Mouse (Mus musculus) myocyte (in vitro differentiated cells): ENCODE results near the gene Acss2. TPM values are rescaled to one million over a fixed set of nuclear protein-coding genes. Genes with fewer than 3 reads are reported as not detected.

ENCODE experiments used
- H3K27me3 ChIP-seq: one replicate; pipeline ENCODE4 v1.6.1; 2011; ENCODE audit not compliant: control insufficient read depth, insufficient read depth, insufficient read length
- H3K36me3 ChIP-seq: one replicate; pipeline ENCODE4 v1.6.1; 2011; ENCODE audit not compliant: control insufficient read depth, insufficient read depth
- H3K4me2 ChIP-seq: one replicate; pipeline ENCODE4 v1.6.1; 2011; ENCODE audit warnings: low read depth, control low read depth
- H3K4me3 ChIP-seq: one replicate; pipeline ENCODE4 v1.5.1; 2011; ENCODE audit warnings: mild to moderate bottlenecking, control low read depth, moderate library complexity
- H3K79me2 ChIP-seq: one replicate; pipeline ENCODE4 v1.6.1; 2011; ENCODE audit not compliant: control insufficient read depth, insufficient read depth
- H3ac ChIP-seq: one replicate; pipeline ENCODE4 v1.6.1; 2011; ENCODE audit not compliant: control insufficient read depth, insufficient read length
- CEBPB ChIP-seq: IDR thresholded peaks from 2 replicates; pipeline ENCODE4 v1.6.1; 2011; ENCODE audit warnings: mild to moderate bottlenecking, moderate library complexity; ENCODE audit not compliant: poor library complexity, insufficient read depth, severe bottlenecking
- E2F4 ChIP-seq: IDR thresholded peaks from one replicate; pipeline ENCODE4 v1.6.1; 2011; ENCODE audit warnings: mild to moderate bottlenecking, control low read depth, moderate library complexity; ENCODE audit not compliant: insufficient read depth
- MAX ChIP-seq: IDR thresholded peaks from one replicate; pipeline ENCODE4 v1.6.1; 2011; ENCODE audit warnings: low read depth, mild to moderate bottlenecking, control low read depth
- MYOD1 ChIP-seq, 3 experiments: IDR thresholded peaks; one replicate each; pipeline ENCODE4 v1.6.1; 2011; ENCODE audit warnings: control low read depth in 2 of 3, low read depth in 2 of 3, mild to moderate bottlenecking in 2 of 3, moderate library complexity in 1 of 3; ENCODE audit not compliant: insufficient read length in 2 of 3, control insufficient read depth in 1 of 3
- MYOG ChIP-seq, 3 experiments: IDR thresholded peaks; one replicate each; pipeline ENCODE4 v1.6.1; 2011; ENCODE audit warnings: control low read depth in 2 of 3, low read depth in 2 of 3, mild to moderate bottlenecking in 2 of 3; ENCODE audit not compliant: insufficient read length in 2 of 3, control insufficient read depth in 1 of 3, insufficient read depth in 1 of 3
- POLR2A ChIP-seq: IDR thresholded peaks from one replicate; pipeline ENCODE4 v1.6.1; 2011; ENCODE audit warnings: low read depth, mild to moderate bottlenecking, control low read depth, moderate library complexity; ENCODE audit not compliant: insufficient read length
- POLR2AphosphoS2 ChIP-seq: IDR thresholded peaks from one replicate; pipeline ENCODE4 v1.6.1; 2011; ENCODE audit warnings: low read depth, control low read depth; ENCODE audit not compliant: insufficient read length
- REST ChIP-seq: IDR thresholded peaks from one replicate; pipeline ENCODE4 v1.6.1; 2011; ENCODE audit warnings: mild to moderate bottlenecking, control low read depth, moderate library complexity; ENCODE audit not compliant: insufficient read depth, insufficient read length
- SRF ChIP-seq: IDR thresholded peaks from one replicate; pipeline ENCODE4 v1.6.1; 2011; ENCODE audit warnings: low read depth; ENCODE audit not compliant: control insufficient read depth, insufficient read length
- TCF12 ChIP-seq: IDR thresholded peaks from one replicate; pipeline ENCODE4 v1.6.1; 2011; ENCODE audit warnings: mild to moderate bottlenecking, control low read depth; ENCODE audit not compliant: poor library complexity, insufficient read depth, severe bottlenecking
- TCF3 ChIP-seq: IDR thresholded peaks from one replicate; pipeline ENCODE4 v1.6.1; 2011; ENCODE audit warnings: low read depth, control low read depth; ENCODE audit not compliant: insufficient read length
- USF1 ChIP-seq: IDR thresholded peaks from one replicate; pipeline ENCODE4 v1.6.1; 2011; ENCODE audit warnings: low read depth, mild to moderate bottlenecking, control low read depth, moderate library complexity
- polyA plus RNA-seq: library from polyadenylated mRNA; unstranded; fragments of >200 nt; fragmentation: generic; extraction: Trizol; gene quantifications from one replicate; pipeline ENCODE4 v1.2.1, GENCODE M21; 2012; ENCODE audit warnings: missing spikeins

Gene Acss2
- polyA plus RNA-seq, 1 experiment, result 25.8 TPM

DNA sequence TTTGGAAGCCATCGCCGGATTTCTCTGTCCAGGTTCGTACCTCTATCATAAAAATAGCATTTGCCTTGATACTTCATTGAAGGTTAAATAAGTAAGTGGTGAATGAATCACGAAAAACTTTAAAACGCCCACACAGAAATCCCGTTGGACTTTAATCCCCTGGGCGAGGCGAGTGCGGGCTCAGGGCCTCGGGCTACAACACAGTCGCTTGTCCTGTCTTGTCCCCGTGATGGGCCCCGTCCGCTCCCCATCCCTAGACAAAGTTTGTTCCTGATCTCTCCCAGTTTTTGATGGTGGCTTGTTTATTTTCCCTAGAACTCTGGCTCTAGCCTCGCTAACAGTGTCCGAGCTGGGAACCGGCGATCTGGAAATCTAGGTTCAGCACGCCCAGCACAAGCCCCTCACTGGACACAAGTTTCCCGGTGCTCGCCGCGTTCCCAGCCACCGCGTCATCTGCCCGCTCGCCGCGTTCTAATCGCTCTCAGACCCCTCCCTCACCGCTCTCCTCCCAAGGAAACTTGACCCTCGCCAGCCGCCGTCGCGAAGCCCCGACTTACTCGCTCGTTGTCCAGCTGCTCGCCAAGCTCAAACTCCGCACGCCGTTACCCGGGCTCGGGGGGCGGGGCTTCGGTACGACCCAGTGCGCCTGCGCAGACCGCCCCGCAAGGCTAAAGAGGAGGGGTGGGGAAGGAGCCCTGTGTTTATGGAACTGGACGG lies 74.5 kb downstream of the Acss2 start, which contains the start of gene Gss:
Gene Gss, minus strand, starts transcription at position 674 of the 717 bp plus-strand sequence.
- H3K27me3 ChIP-seq, result peaks cover 15% of the 10 kb centered on the region

GRCm38 (mm10) chr2:155592854-155593283 lies 75.1 kb downstream of the Acss2 start:
- peak overlapping the region; percentile 79 for H3K4me3 ChIP-seq
- peaks cover 15% of the 10 kb centered on the region for H3K27me3 ChIP-seq
- TF ChIP-seq E2F4 (no peak), POLR2A (no peak), MYOD1 (IDR thresholded peaks at IDR 0.05; ENCODE audit: control insufficient read depth in 1 of 3, insufficient read length in 2 of 3, low read depth in 2 of 3) (no peak), CEBPB (no peak), POLR2AphosphoS2 (no peak), SRF (no peak), USF1 (no peak), REST (no peak), MAX (no peak), TCF12 (no peak), MYOG (IDR thresholded peaks at IDR 0.05; ENCODE audit: control insufficient read depth in 1 of 3, insufficient read depth in 1 of 3, insufficient read length in 2 of 3, low read depth in 2 of 3) (no peak), TCF3 (no peak)
- H3K4me2 ChIP-seq, result peak overlapping the region; percentile 86
- H3K36me3 ChIP-seq, result no peaks in the 10 kb centered on the region
- peak overlapping the region; percentile 50 for H3ac ChIP-seq
- no peaks in the 10 kb centered on the region for H3K79me2 ChIP-seq

More for the DNA sequence above, 74.5 kb downstream of the Acss2 start, which contains the start of gene Gss:
- Histone ChIP-seq H3ac (peak within 1 kb of the TSS; percentile 50), H3K4me2 (peak within 1 kb of the TSS; percentile 87), H3K36me3 (no peaks in the 10 kb centered on the region), H3K4me3 (peak within 1 kb of the TSS; percentile 79), H3K79me2 (no peaks in the 10 kb centered on the region)
- peak; percentile 75 for TF ChIP-seq POLR2A
- no peak for TF ChIP-seq USF1
- no peak for TF ChIP-seq MAX
- TF ChIP-seq MYOG (IDR thresholded peaks at IDR 0.05; ENCODE audit: control insufficient read depth in 1 of 3, insufficient read depth in 1 of 3, insufficient read length in 2 of 3, low read depth in 2 of 3), result peak in 2 of 3 experiments; percentile 65 to 86
- TF ChIP-seq TCF12, result no peak
- TF ChIP-seq POLR2AphosphoS2, result peak; percentile 68
- no peak for TF ChIP-seq TCF3
- no peak for TF ChIP-seq REST
- peak; percentile 14 to 87 (median 84) for TF ChIP-seq MYOD1 (IDR thresholded peaks at IDR 0.05; ENCODE audit: control insufficient read depth in 1 of 3, insufficient read length in 2 of 3, low read depth in 2 of 3)
- TF ChIP-seq CEBPB, result no peak
- TF ChIP-seq SRF, result no peak
- TF ChIP-seq E2F4, result no peak

DNA sequence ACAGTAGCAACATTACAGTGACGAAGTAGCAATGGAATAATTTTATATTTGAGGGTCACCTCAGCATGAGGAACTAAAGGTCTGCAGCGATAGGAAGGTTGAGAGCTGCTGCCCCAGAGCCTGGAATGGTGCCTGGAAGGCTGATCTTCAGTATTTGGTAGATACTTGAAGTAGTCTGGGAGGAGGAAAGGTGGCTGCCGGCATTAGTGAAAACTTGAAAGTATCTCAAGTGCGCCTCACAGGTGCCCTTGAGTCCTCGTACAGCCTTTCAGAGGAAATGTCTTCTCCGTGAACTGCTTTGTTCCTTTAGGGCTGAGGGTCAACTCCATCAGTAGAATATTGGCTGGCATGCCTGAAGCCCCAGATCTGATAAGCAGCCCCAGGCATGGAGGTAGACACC lies 77.8 kb downstream of the Acss2 start:
- TF ChIP-seq TCF3, result no peak
- TF ChIP-seq MAX, result no peak
- TF ChIP-seq POLR2A, result no peak
- TF ChIP-seq SRF, result no peak
- no peak for TF ChIP-seq MYOD1 (IDR thresholded peaks at IDR 0.05; ENCODE audit: control insufficient read depth in 1 of 3, insufficient read length in 2 of 3, low read depth in 2 of 3)
- TF ChIP-seq MYOG (IDR thresholded peaks at IDR 0.05; ENCODE audit: control insufficient read depth in 1 of 3, insufficient read depth in 1 of 3, insufficient read length in 2 of 3, low read depth in 2 of 3), result no peak
- no peak for TF ChIP-seq CEBPB
- TF ChIP-seq TCF12, result no peak
- TF ChIP-seq POLR2AphosphoS2, result no peak
- no peak for TF ChIP-seq REST
- TF ChIP-seq USF1, result no peak
- no peak for TF ChIP-seq E2F4
- Histone ChIP-seq H3K4me2 (no peak overlapping the region), H3ac (no peak overlapping the region), H3K36me3 (no peaks in the 10 kb centered on the region), H3K27me3 (peaks cover 15% of the 10 kb centered on the region), H3K4me3 (no peak overlapping the region), H3K79me2 (no peaks in the 10 kb centered on the region)

GRCm38 (mm10) chr2:155603707-155604106 lies 86.0 kb downstream of the Acss2 start:
- H3ac ChIP-seq, result no peak overlapping the region
- H3K36me3 ChIP-seq, result no peaks in the 10 kb centered on the region
- H3K27me3 ChIP-seq, result peaks cover 4% of the 10 kb centered on the region
- TF ChIP-seq MYOG (IDR thresholded peaks at IDR 0.05; ENCODE audit: control insufficient read depth in 1 of 3, insufficient read depth in 1 of 3, insufficient read length in 2 of 3, low read depth in 2 of 3), result no peak
- TF ChIP-seq CEBPB, result no peak
- TF ChIP-seq POLR2A, result no peak
- no peak for TF ChIP-seq TCF12
- no peak for TF ChIP-seq SRF
- TF ChIP-seq E2F4, result no peak
- no peak for TF ChIP-seq USF1
- no peak for TF ChIP-seq TCF3
- TF ChIP-seq REST, result no peak
- TF ChIP-seq MAX, result no peak
- no peak for TF ChIP-seq MYOD1 (IDR thresholded peaks at IDR 0.05; ENCODE audit: control insufficient read depth in 1 of 3, insufficient read length in 2 of 3, low read depth in 2 of 3)
- no peak for TF ChIP-seq POLR2AphosphoS2
- no peak overlapping the region for H3K4me2 ChIP-seq
- no peaks in the 10 kb centered on the region for H3K79me2 ChIP-seq
- H3K4me3 ChIP-seq, result no peak overlapping the region
